Mouse (Mus musculus) testis, adult 2 months (tissue): ENCODE data around the gene Fcer1g.

Experiments used
- CTCF ChIP-seq: fragments of 200-500 bp; IDR thresholded peaks from 2 replicates; pipeline ENCODE4 v1.5.1; 2012; ENCODE audit warnings: low read depth, mild to moderate bottlenecking, inconsistent platforms, low read length, moderate library complexity; ENCODE audit not compliant: control insufficient read depth, insufficient read depth, insufficient replicate concordance
- POLR2A ChIP-seq: fragments of 200-500 bp; IDR thresholded peaks from 2 replicates; pipeline ENCODE4 v1.6.1; 2012; ENCODE audit warnings: low read depth, mild to moderate bottlenecking, inconsistent platforms, low read length, moderate library complexity; ENCODE audit not compliant: control insufficient read depth

DNA sequence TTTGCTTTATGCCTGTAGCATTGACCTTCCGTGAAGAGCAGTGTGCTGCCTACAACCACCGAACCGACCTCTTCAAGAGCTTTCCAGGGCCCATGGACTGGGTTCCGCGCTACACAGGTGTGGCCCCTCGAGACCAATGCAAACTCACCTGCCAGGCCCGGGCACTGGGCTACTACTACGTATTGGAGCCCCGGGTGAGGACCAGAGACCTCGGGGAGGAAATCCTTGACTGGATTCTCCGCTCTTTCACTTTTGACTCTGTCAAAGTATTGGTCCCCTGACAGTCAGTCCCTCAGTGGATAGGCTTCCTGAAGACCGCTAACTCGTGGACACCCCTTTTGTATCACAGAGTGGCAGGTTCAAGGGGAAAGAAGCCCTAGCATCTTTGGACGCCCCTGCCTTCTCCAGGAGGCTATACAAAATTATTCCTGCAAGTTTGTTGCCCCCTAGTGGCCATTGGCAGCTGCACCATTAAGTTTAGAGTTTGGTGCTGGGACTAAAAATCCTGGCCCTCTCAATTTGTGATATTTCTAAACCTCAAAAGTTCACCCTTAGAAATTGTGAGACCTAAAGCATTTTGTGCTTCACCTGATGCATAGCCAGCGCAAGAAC lies 22.9 kb upstream of the Fcer1g start:
- TF ChIP-seq CTCF (no peak), POLR2A (no peak)
